Mouse (Mus musculus): Measurements from ENCODE around the gene Rxfp1. TPM values are rescaled to one million over a fixed set of nuclear protein-coding genes. Genes with fewer than 3 reads are reported as not detected.

The Rxfp1 gene
- polyA plus RNA-seq, 1 experiment = 0.75 TPM

GRCm38 (mm10) chr3:79682351-79683132 is 55.1 kb downstream of the Rxfp1 start:
- H3K36me3 ChIP-seq (ENCODE audit: control insufficient read depth, insufficient read depth, low read length) = no peaks in the 10 kb centered on the region
- H3K4me3 ChIP-seq (ENCODE audit: control insufficient read depth, insufficient read depth, low read length) = no peak overlapping the region
- no peak overlapping the region for H3K27ac ChIP-seq (ENCODE audit: control insufficient read depth, insufficient read depth, low read length)
- H3K4me1 ChIP-seq (replicated peaks; ENCODE audit: control insufficient read depth, insufficient read depth, low read length) = no peaks in the 10 kb centered on the region
- H3K27me3 ChIP-seq (ENCODE audit: control insufficient read depth, insufficient read depth, low read length) = no peaks in the 10 kb centered on the region
- 87% methylated on average over 14 of the region's 14 CpGs for WGBS
- TF ChIP-seq POLR2A (IDR thresholded peaks at IDR 0.05; ENCODE audit: control insufficient read depth, extremely low read depth, insufficient read depth, low read length, poor library complexity) (no peak), CTCF (IDR thresholded peaks at IDR 0.05; ENCODE audit: borderline replicate concordance, control insufficient read depth, extremely low read depth, insufficient read depth, low read length, poor library complexity) (no peak)
- DNase-seq = no peak

GRCm38 (mm10) chr3:79676411-79676810 is 61.3 kb downstream of the Rxfp1 start:
- Histone ChIP-seq H3K4me3 (ENCODE audit: control insufficient read depth, insufficient read depth, low read length) (no peak overlapping the region), H3K4me1 (replicated peaks; ENCODE audit: control insufficient read depth, insufficient read depth, low read length) (no peaks in the 10 kb centered on the region), H3K27ac (ENCODE audit: control insufficient read depth, insufficient read depth, low read length) (no peak overlapping the region), H3K27me3 (ENCODE audit: control insufficient read depth, insufficient read depth, low read length) (no peaks in the 10 kb centered on the region), H3K36me3 (ENCODE audit: control insufficient read depth, insufficient read depth, low read length) (no peaks in the 10 kb centered on the region)
- TF ChIP-seq CTCF (IDR thresholded peaks at IDR 0.05; ENCODE audit: borderline replicate concordance, control insufficient read depth, extremely low read depth, insufficient read depth, low read length, poor library complexity) (no peak), POLR2A (IDR thresholded peaks at IDR 0.05; ENCODE audit: control insufficient read depth, extremely low read depth, insufficient read depth, low read length, poor library complexity) (no peak)
- 85% methylated on average over 3 of the region's 3 CpGs for WGBS
- no peak for DNase-seq

GRCm38 (mm10) chr3:79674641-79675040 is 63.0 kb downstream of the Rxfp1 start:
- Histone ChIP-seq H3K36me3 (ENCODE audit: control insufficient read depth, insufficient read depth, low read length) (no peaks in the 10 kb centered on the region), H3K27ac (ENCODE audit: control insufficient read depth, insufficient read depth, low read length) (no peak overlapping the region), H3K4me3 (ENCODE audit: control insufficient read depth, insufficient read depth, low read length) (no peak overlapping the region), H3K4me1 (replicated peaks; ENCODE audit: control insufficient read depth, insufficient read depth, low read length) (no peaks in the 10 kb centered on the region), H3K27me3 (ENCODE audit: control insufficient read depth, insufficient read depth, low read length) (no peaks in the 10 kb centered on the region)
- TF ChIP-seq CTCF (IDR thresholded peaks at IDR 0.05; ENCODE audit: borderline replicate concordance, control insufficient read depth, extremely low read depth, insufficient read depth, low read length, poor library complexity) = no peak
- TF ChIP-seq POLR2A (IDR thresholded peaks at IDR 0.05; ENCODE audit: control insufficient read depth, extremely low read depth, insufficient read depth, low read length, poor library complexity) = no peak
- DNase-seq = no peak
- WGBS = 88% methylated on average over 5 of the region's 5 CpGs

GRCm38 (mm10) chr3:79673082-79673481 is 64.6 kb downstream of the Rxfp1 start:
- WGBS = 16% methylated on average over 4 of the region's 4 CpGs
- no peak overlapping the region for H3K27ac ChIP-seq (ENCODE audit: control insufficient read depth, insufficient read depth, low read length)
- no peak for TF ChIP-seq CTCF (IDR thresholded peaks at IDR 0.05; ENCODE audit: borderline replicate concordance, control insufficient read depth, extremely low read depth, insufficient read depth, low read length, poor library complexity)
- no peak for TF ChIP-seq POLR2A (IDR thresholded peaks at IDR 0.05; ENCODE audit: control insufficient read depth, extremely low read depth, insufficient read depth, low read length, poor library complexity)
- H3K4me1 ChIP-seq (replicated peaks; ENCODE audit: control insufficient read depth, insufficient read depth, low read length) = no peaks in the 10 kb centered on the region
- H3K36me3 ChIP-seq (ENCODE audit: control insufficient read depth, insufficient read depth, low read length) = no peaks in the 10 kb centered on the region
- DNase-seq = peak; percentile 43
- no peak overlapping the region for H3K4me3 ChIP-seq (ENCODE audit: control insufficient read depth, insufficient read depth, low read length)
- H3K27me3 ChIP-seq (ENCODE audit: control insufficient read depth, insufficient read depth, low read length) = no peaks in the 10 kb centered on the region

- no peaks in the 10 kb centered on the region for H3K4me1 ChIP-seq (replicated peaks; ENCODE audit: control insufficient read depth, insufficient read depth, low read length)
- no peak for TF ChIP-seq POLR2A (IDR thresholded peaks at IDR 0.05; ENCODE audit: control insufficient read depth, extremely low read depth, insufficient read depth, low read length, poor library complexity)
- TF ChIP-seq CTCF (IDR thresholded peaks at IDR 0.05; ENCODE audit: borderline replicate concordance, control insufficient read depth, extremely low read depth, insufficient read depth, low read length, poor library complexity) = no peak
- H3K36me3 ChIP-seq (ENCODE audit: control insufficient read depth, insufficient read depth, low read length) = no peaks in the 10 kb centered on the region
- WGBS = 92% methylated on average over 16 of the region's 16 CpGs
- DNase-seq = no peak
- no peak overlapping the region for H3K27ac ChIP-seq (ENCODE audit: control insufficient read depth, insufficient read depth, low read length)
- H3K27me3 ChIP-seq (ENCODE audit: control insufficient read depth, insufficient read depth, low read length) = no peaks in the 10 kb centered on the region
- H3K4me3 ChIP-seq (ENCODE audit: control insufficient read depth, insufficient read depth, low read length) = no peak overlapping the region
Measured at GRCm38 (mm10) chr3:79672188-79672587, 65.5 kb downstream of the Rxfp1 start.

- Histone ChIP-seq H3K4me1 (replicated peaks; ENCODE audit: control insufficient read depth, insufficient read depth, low read length) (no peaks in the 10 kb centered on the region), H3K4me3 (ENCODE audit: control insufficient read depth, insufficient read depth, low read length) (no peak overlapping the region), H3K27me3 (ENCODE audit: control insufficient read depth, insufficient read depth, low read length) (no peaks in the 10 kb centered on the region), H3K36me3 (ENCODE audit: control insufficient read depth, insufficient read depth, low read length) (no peaks in the 10 kb centered on the region), H3K27ac (ENCODE audit: control insufficient read depth, insufficient read depth, low read length) (no peak overlapping the region)
- no peak for DNase-seq
- whole genome bisulfite sequencing = 89% methylated on average over 7 of the region's 7 CpGs
- no peak for TF ChIP-seq POLR2A (IDR thresholded peaks at IDR 0.05; ENCODE audit: control insufficient read depth, extremely low read depth, insufficient read depth, low read length, poor library complexity)
- TF ChIP-seq CTCF (IDR thresholded peaks at IDR 0.05; ENCODE audit: borderline replicate concordance, control insufficient read depth, extremely low read depth, insufficient read depth, low read length, poor library complexity) = no peak
Measured at GRCm38 (mm10) chr3:79670556-79670955, 67.1 kb downstream of the Rxfp1 start.
